Mouse (Mus musculus) forebrain, embryonic 14.5 days (tissue): ENCODE data around the gene Sema4d. TPM values are rescaled to one million over a fixed set of nuclear protein-coding genes. Genes with fewer than 3 reads are reported as not detected.
A peak's percentile ranks its signal among the peaks of the same experiment; 100 is the strongest.

ENCODE experiments used
- ATAC-seq: fragments of 200-750 bp; cut with Nextera tagmentation; 2 replicates; pipeline ENCODE4 v1.8.0; 2017; ENCODE audit warnings: mild to moderate bottlenecking, moderate library complexity
- DNase-seq: peaks from one replicate; pipeline ENCODE4 v3.0.0-alpha.2; 2015; ENCODE audit warnings: low spot score
- H3K27ac ChIP-seq: fragments of 300-500 bp; sonication (generic); 2 replicates; pipeline ENCODE4 v1.5.1; 2014; ENCODE audit warnings: low read depth, mild to moderate bottlenecking, control low read depth, low read length, moderate library complexity
- H3K27me3 ChIP-seq: fragments of 300-500 bp; sonication (generic); replicated peaks from 2 replicates; pipeline ENCODE4 v1.6.1; 2014; ENCODE audit warnings: low read length, control low read depth, mixed read lengths; ENCODE audit not compliant: control insufficient read depth, insufficient read depth
- H3K36me3 ChIP-seq: fragments of 300-500 bp; sonication (generic); 2 replicates; pipeline ENCODE4 v1.6.1; 2014; ENCODE audit warnings: low read length, control low read depth; ENCODE audit not compliant: control insufficient read depth, insufficient read depth
- H3K4me1 ChIP-seq: fragments of 300-500 bp; sonication (generic); 2 replicates; pipeline ENCODE4 v1.6.1; 2014; ENCODE audit warnings: antibody characterized with exemption, low read length, control low read depth; ENCODE audit not compliant: control insufficient read depth, insufficient read depth
- H3K4me2 ChIP-seq: fragments of 300-500 bp; sonication (generic); 2 replicates; pipeline ENCODE4 v1.6.1; 2014; ENCODE audit warnings: mild to moderate bottlenecking, control low read depth, low read length
- H3K4me3 ChIP-seq: fragments of 300-500 bp; sonication (generic); 2 replicates; pipeline ENCODE4 v1.5.1; 2014; ENCODE audit warnings: low read depth, low read length, control low read depth
- H3K9ac ChIP-seq: fragments of 300-500 bp; sonication (generic); 2 replicates; pipeline ENCODE4 v1.6.1; 2014; ENCODE audit warnings: mild to moderate bottlenecking, low read length, control low read depth, moderate library complexity
- H3K9me3 ChIP-seq: fragments of 300-500 bp; sonication (generic); replicated peaks from 2 replicates; pipeline ENCODE4 v1.6.1; 2016; ENCODE audit warnings: low read length, control low read depth, mixed read lengths; ENCODE audit not compliant: control insufficient read depth
- WGBS: fragments of 180-500 bp; shearing (Covaris S2); extraction: QIAGEN DNeasy Blood & Tissue Kit; methylation state at CpG from one replicate; pipeline ENCODE4 v1.1.7; 2014; 5-methylcytosine and 5-hydroxymethylcytosine counted together
- polyA plus RNA-seq: library from polyadenylated mRNA; unstranded; fragments of >200 nt; fragmentation: Nextera tagmentation; extraction: Ambion mirVana; gene quantifications from 2 replicates; pipeline ENCODE4 v1.2.1, GENCODE M21; 2014

The Sema4d gene
- polyA plus RNA-seq, 1 experiment from 2014 or later, result 12.7 TPM

DNA sequence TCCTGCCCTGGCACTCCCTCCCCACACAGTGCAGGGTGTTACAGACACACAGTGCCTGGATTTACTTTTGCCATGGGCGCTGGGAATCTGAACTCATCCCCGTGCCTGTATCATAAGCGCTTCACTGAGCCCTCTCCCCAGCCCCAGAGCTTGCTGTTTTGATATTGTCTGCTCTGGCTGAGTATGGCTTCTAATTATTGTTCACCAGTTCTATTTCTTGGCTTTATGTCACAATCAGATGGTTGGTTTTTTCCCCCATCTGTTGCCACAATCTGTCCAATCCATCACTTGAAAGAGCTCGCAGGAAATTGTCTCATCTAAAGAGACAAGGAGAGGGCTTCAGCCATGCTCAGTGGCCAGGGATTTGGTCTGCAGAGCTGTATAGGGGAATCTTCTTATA lies 12.1 kb upstream of the Sema4d start:
- Histone ChIP-seq H3K4me3 (no peak overlapping the region), H3K4me1 (peaks cover 11% of the 10 kb centered on the region; the same call in 1 of the 2 replicates), H3K27me3 (no peaks in the 10 kb centered on the region), H3K9ac (no peak overlapping the region), H3K27ac (peak overlapping the region; percentile 89), H3K9me3 (no peaks in the 10 kb centered on the region), H3K4me2 (no peak overlapping the region), H3K36me3 (no peaks in the 10 kb centered on the region)
- 49% methylated on average over 4 of the region's 4 CpGs for WGBS
- DNase-seq (peak; percentile 82), ATAC-seq (peak; percentile 66)

DNA sequence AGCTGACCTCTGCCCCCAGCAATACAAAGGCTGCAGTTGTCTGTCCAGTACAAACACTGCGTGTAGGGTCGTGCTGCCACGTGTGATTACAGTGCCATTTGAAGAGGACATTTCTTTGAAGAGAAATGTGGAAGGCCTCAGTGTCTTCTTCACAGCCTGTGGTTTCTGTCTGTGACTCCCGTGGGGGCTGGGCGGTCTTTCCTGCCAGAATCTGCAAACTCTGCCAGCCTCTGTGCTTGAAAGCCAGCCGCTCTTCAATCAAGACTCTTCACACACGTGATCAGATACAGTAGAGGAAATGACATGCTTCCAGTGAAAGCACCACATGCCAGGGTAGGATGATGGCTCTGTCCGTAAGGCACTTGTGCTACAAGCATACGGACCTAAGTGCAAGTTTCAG lies 7.4 kb upstream of the Sema4d start:
- DNase-seq, result peak; percentile 78
- H3K36me3 ChIP-seq, result no peaks in the 10 kb centered on the region
- peak; percentile 75 for ATAC-seq
- H3K4me2 ChIP-seq, result no peak overlapping the region
- peaks cover 6% of the 10 kb centered on the region; the same call in 1 of the 2 replicates for H3K4me1 ChIP-seq
- H3K4me3 ChIP-seq, result no peak overlapping the region
- H3K27me3 ChIP-seq, result no peaks in the 10 kb centered on the region
- 69% methylated on average over 9 of the region's 9 CpGs for WGBS
- H3K9me3 ChIP-seq, result no peaks in the 10 kb centered on the region
- H3K27ac ChIP-seq, result peak overlapping the region; percentile 70; the same call in 1 of the 2 replicates
- no peak overlapping the region for H3K9ac ChIP-seq

DNA sequence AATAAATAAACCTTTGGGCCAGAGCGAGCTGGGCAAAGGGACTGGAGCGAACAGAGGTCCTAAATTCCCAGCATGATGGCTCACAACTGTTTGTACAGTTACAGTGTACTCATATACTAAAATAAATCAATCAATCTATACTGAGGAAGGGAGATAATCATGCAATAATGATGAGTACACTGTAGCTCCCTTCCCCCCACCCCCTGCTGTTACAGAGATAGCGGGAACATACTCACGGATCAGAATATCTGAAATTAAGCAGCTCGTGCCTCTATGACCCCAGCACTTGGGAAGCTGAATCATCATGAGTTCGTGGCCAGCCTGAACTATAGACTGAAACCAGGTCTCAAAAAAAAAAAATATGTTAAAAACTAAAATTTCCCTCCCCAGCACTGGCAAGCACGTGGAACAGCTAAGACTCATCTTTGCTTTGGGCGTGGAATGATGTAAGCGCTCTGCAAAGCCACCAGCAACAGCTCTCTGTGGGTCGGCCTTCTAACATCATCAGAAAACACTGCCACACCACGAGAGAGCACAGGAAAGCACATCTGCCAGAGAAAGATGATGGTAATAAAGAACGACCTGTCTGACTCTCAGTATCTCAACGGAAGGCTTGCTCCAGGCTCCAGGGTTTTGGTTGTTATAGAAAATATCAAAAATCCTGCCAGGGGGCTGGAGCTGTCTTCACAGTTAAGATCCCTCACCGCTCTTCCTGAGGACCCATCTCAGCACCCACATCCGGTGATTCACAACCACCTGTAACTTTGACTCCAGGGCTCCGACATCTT lies 6.4 kb upstream of the Sema4d start:
- WGBS, result 88% methylated on average over 16 of the region's 16 CpGs
- Histone ChIP-seq H3K27me3 (no peaks in the 10 kb centered on the region), H3K9ac (no peak overlapping the region), H3K4me2 (no peak overlapping the region), H3K36me3 (no peaks in the 10 kb centered on the region), H3K4me1 (no peaks in the 10 kb centered on the region), H3K4me3 (no peak overlapping the region), H3K9me3 (no peaks in the 10 kb centered on the region), H3K27ac (peak overlapping the region; percentile 70; the same call in 1 of the 2 replicates)
- ATAC-seq (no peak), DNase-seq (no peak)

DNA sequence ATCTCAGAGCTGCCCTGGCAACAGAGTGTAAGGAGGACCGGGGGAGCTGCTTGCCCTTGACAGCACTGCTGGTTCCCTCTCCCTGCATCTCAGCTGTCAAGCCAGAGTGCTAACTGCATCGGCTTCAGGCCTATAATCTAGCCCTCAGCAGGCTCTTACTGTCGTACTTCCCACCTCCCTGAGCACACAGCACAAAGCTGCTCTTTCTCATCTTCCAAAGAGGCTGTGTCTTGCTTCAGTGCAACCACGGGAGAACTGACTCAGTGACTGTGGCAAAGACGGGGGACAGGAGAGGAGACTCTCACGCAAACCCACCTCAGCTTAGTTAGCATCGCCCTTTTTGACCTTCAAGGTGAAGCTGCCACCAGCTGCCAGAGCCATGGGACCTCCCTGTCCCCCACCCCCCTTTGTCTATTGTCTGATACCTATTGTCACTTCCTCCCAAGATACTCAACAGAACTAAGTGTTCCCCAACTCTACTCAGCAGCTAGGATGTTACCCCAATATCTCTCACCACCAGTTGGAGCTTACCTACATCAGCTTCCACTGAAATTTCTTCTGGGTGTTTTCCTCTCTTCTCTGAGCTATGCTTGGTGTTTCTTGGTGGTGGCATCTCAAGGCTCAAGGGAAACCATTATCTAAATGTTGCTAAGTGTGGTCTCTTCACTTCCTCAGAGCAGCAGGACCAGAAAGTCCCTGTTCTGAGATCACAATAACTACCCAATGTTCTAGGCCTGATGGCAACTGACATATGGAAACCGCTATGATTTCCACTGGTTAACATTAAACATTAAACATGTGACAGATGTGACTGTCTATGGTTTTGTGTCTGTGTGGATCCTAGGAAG lies 4.6 kb upstream of the Sema4d start:
- no peaks in the 10 kb centered on the region for H3K36me3 ChIP-seq
- H3K4me3 ChIP-seq, result no peak overlapping the region
- 72% methylated on average over 8 of the region's 8 CpGs for WGBS
- H3K9ac ChIP-seq, result no peak overlapping the region
- H3K4me1 ChIP-seq, result no peaks in the 10 kb centered on the region
- H3K27me3 ChIP-seq, result no peaks in the 10 kb centered on the region
- ATAC-seq (no peak), DNase-seq (no peak)
- H3K9me3 ChIP-seq, result no peaks in the 10 kb centered on the region
- peak overlapping the region; percentile 39; the same call in 1 of the 2 replicates for H3K27ac ChIP-seq
- no peak overlapping the region for H3K4me2 ChIP-seq

DNA sequence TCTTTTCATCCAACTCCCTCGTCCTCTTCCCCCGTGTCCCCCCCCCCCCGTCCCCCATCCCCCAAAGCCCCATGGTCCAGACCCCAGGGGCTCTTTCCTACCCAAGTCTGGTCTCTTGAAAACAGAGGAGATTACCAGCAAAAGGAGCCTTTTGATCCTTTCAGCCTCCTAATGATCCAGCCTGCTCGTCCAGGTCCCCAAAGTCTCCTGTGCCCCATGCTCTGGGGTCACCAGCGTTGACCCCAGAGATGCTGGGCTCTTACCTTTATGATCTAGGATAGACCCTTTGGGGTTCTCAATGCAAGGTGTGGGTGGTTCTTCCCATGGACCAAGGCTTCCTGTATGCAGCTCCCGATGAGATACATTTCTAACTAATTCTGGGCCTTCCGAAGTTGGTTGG lies 401 bp upstream of the Sema4d start:
- H3K27ac ChIP-seq, result no peak overlapping the region
- H3K9ac ChIP-seq, result no peak overlapping the region; the same call in 1 of the 2 replicates
- DNase-seq (no peak), ATAC-seq (peak; percentile 10)
- peaks cover 20% of the 10 kb centered on the region for H3K4me1 ChIP-seq
- H3K4me3 ChIP-seq, result peak overlapping the region; percentile 79
- H3K9me3 ChIP-seq, result no peaks in the 10 kb centered on the region
- 35% methylated on average over 5 of the region's 7 CpGs for WGBS
- H3K27me3 ChIP-seq, result no peaks in the 10 kb centered on the region
- no peaks in the 10 kb centered on the region for H3K36me3 ChIP-seq
- peak overlapping the region; percentile 96 for H3K4me2 ChIP-seq

DNA sequence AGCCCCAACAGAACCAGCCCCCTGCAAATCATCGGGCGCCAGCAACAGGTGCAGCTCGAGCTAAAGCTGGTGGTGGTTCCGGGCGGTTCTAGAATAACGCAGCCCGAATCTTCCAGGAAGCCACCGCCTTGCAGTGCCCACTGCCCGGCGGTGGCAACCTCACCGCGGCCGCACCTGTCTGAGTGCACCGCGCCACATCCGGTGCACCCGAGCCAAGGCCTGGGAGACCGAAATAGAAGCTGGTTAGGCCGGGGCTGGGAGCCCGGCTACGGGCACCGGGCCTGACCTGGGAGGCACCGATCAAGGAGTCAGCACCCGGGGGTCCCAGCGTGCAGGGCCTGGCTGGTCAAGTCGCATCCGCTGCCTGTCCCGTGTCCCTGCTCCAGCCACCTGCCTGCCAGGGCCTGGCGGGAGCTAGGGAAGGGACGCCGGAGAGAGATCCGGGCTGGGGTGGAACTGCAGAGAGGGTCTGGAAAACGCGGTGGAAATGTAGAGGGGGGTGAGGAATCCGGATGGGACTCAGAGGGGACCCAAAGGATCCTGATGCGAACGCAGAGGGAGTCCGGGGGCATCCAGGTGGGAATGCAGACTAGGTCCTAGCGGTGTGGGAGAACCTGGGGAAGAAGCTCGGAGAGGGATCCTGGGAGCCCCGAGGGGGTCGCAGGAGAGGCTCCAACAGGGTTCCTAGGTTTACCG lies 670 bp downstream of the Sema4d start:
- Histone ChIP-seq H3K4me1 (peaks cover 20% of the 10 kb centered on the region), H3K27me3 (no peaks in the 10 kb centered on the region), H3K4me2 (peak overlapping the region; percentile 96), H3K9me3 (no peaks in the 10 kb centered on the region), H3K36me3 (no peaks in the 10 kb centered on the region), H3K4me3 (peak overlapping the region; percentile 79), H3K9ac (peak overlapping the region; percentile 90), H3K27ac (peak overlapping the region; percentile 71)
- DNase-seq (peak; percentile 34), ATAC-seq (peak; percentile 21)
- 2% methylated on average over 41 of the region's 43 CpGs for WGBS

DNA sequence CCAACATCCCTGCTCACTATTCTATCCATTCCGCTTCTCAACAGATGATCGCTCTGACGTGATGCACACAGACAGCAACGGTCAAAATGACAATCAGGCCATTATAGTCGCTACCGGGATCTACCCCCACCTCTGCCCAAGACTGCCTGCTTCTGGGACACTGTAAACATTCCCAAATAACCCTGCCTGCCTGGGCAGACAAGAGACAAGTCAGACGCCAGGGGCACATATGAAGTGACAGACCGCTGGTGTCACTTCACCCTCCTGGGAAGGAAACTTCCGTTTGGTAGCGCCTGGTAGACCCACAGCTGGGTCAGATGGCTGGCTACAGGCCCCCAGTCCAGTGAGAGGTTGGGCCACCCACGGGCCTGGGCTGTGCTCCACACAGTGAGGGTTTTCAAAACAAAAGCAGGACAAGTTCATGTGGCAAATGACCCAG lies 1.4 kb downstream of the Sema4d start:
- ATAC-seq (no peak), DNase-seq (no peak)
- Histone ChIP-seq H3K9me3 (no peaks in the 10 kb centered on the region), H3K36me3 (no peaks in the 10 kb centered on the region), H3K4me3 (peak overlapping the region; percentile 79), H3K9ac (peak overlapping the region; percentile 90), H3K27me3 (no peaks in the 10 kb centered on the region), H3K4me2 (peak overlapping the region; percentile 96), H3K27ac (no peak overlapping the region), H3K4me1 (peaks cover 20% of the 10 kb centered on the region)
- 39% methylated on average over 11 of the region's 11 CpGs for WGBS

DNA sequence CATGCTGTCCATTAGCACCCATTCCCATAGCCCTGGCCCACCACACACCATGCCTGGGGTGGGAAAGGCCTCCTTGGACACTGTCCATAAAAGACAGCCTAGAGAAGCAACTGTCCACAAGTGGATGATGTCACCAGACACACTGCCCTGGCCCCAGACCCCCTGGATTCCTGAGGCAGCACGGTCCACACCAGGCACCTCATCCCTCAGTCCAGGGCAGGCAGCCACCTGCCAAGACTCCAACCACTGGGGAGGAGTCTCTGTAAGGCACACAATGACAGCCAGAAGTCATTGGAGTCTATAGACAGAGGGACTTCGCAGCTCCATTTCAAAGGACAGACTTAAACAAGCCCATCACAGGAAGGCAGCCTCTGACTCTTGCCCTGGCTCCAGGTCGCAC lies 1.9 kb downstream of the Sema4d start:
- Histone ChIP-seq H3K27ac (no peak overlapping the region), H3K4me2 (peak overlapping the region; percentile 96), H3K4me3 (peak overlapping the region; percentile 79; the same call in 1 of the 2 replicates), H3K9me3 (no peaks in the 10 kb centered on the region), H3K36me3 (no peaks in the 10 kb centered on the region), H3K4me1 (peaks cover 20% of the 10 kb centered on the region), H3K9ac (peak overlapping the region; percentile 90; the same call in 1 of the 2 replicates), H3K27me3 (no peaks in the 10 kb centered on the region)
- 69% methylated on average over 3 of the region's 3 CpGs for WGBS
- DNase-seq (no peak), ATAC-seq (no peak)
